Mouse (Mus musculus): Measurements from ENCODE around the gene Gucy2g. TPM values are rescaled to one million over a fixed set of nuclear protein-coding genes. Genes with fewer than 3 reads are reported as not detected.

The Gucy2g gene
- polyA plus RNA-seq, 1 experiment from 2014 or later, result not detected

DNA sequence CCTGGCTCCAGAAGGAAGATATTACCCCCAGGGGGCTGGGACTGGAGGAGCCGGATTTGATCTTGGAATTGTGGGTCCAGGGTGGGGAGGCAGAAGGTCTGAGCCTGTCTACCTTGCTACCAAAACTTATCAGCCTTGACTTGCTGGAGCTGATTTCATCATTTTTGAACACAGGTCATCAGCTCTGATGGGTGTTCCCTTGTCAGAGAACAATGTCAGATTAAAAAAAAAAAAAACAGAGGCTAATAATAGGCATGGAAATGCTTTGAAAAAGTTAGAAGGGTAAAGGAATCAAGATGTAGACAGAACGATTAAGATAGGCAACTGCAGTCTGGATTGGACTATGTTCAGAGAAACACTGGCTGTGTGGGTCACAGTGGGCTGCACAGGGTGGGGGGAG lies 49.4 kb downstream of the Gucy2g start:
- Histone ChIP-seq H3K4me2 (ENCODE audit: low read length) (no peak overlapping the region), H3K27ac (replicated peaks in 1 of 2; ENCODE audit: control insufficient read depth in 1 of 2, insufficient read depth in 1 of 2, low read depth in 2 of 2, low read length in 2 of 2) (no peak overlapping the region), H3K36me3 (ENCODE audit: control insufficient read depth, insufficient read depth, low read length) (no peaks in the 10 kb centered on the region), H3K4me3 (ENCODE audit: control insufficient read depth in 1 of 2, insufficient read depth in 1 of 2, low read depth in 1 of 2, low read length in 2 of 2) (no peak overlapping the region), H3K4me1 (ENCODE audit: control insufficient read depth in 2 of 2, insufficient read depth in 2 of 2, low read length in 2 of 2) (peaks cover 0 to 7% of the 10 kb centered on the region in 2 experiments; a peak in 1 of 4 replicates), H3K27me3 (ENCODE audit: control insufficient read depth, insufficient read depth, low read length) (no peaks in the 10 kb centered on the region), H3K9me3 (ENCODE audit: control insufficient read depth, low read length) (no peaks in the 10 kb centered on the region), H3K9ac (ENCODE audit: low read length) (no peak overlapping the region)
- 66% methylated on average over 2 of the region's 2 CpGs for WGBS
- no peak for ATAC-seq (ENCODE audit: insufficient number of reproducible peaks, insufficient read depth, low FRiP score, low read depth)

DNA sequence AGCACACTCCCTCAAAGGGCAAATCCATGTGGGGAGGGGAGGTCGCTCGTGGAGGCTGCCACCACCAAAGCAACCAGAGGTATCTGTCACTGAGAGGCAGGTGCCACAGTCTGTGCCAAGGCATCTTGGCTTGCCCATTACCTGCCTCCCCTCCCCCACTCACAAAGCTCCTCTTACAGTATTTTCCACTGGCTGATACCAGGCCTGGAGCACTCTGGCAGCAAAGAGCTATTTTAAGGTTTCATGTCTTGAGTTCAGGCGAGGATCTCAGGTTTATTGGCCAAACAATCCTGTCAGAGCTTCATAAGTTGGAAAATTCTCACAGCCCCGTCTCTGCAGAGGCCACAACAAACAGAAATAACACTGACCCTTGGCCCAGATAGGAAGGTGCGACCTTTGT lies 51.0 kb downstream of the Gucy2g start:
- Histone ChIP-seq H3K27me3 (ENCODE audit: control insufficient read depth, insufficient read depth, low read length) (no peaks in the 10 kb centered on the region), H3K4me3 (ENCODE audit: control insufficient read depth in 1 of 2, insufficient read depth in 1 of 2, low read depth in 1 of 2, low read length in 2 of 2) (no peak overlapping the region), H3K27ac (replicated peaks in 1 of 2; ENCODE audit: control insufficient read depth in 1 of 2, insufficient read depth in 1 of 2, low read depth in 2 of 2, low read length in 2 of 2) (no peak overlapping the region), H3K9me3 (ENCODE audit: control insufficient read depth, low read length) (no peaks in the 10 kb centered on the region), H3K36me3 (ENCODE audit: control insufficient read depth, insufficient read depth, low read length) (no peaks in the 10 kb centered on the region), H3K4me1 (ENCODE audit: control insufficient read depth in 2 of 2, insufficient read depth in 2 of 2, low read length in 2 of 2) (peaks cover 0 to 4% of the 10 kb centered on the region in 2 experiments; a peak in 1 of 4 replicates), H3K9ac (ENCODE audit: low read length) (no peak overlapping the region), H3K4me2 (ENCODE audit: low read length) (no peak overlapping the region)
- ATAC-seq (ENCODE audit: insufficient number of reproducible peaks, insufficient read depth, low FRiP score, low read depth), result no peak
- WGBS, result 53% methylated on average over 5 of the region's 5 CpGs

DNA sequence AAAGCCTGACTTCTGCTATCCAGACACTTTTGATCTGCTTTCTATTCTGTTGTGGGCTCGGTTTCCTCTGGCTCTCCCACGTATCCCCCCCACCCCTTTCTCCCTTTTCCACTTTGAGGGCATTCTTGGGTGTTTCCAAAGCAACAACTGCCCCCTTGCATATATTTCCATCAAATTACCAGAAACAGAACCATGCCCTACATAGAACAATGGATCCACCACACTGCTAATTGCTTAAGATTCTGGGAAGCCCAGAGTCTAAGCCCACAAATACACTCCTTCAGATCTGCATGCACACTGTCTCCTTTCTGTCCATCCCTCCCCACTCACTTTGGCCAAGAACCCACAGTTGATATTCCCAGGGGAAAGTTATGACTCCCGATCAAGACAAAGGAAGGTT lies 55.4 kb downstream of the Gucy2g start:
- no peak overlapping the region for H3K27ac ChIP-seq (replicated peaks in 1 of 2; ENCODE audit: control insufficient read depth in 1 of 2, insufficient read depth in 1 of 2, low read depth in 2 of 2, low read length in 2 of 2)
- ATAC-seq (ENCODE audit: insufficient number of reproducible peaks, insufficient read depth, low FRiP score, low read depth), result no peak
- no peak overlapping the region for H3K9ac ChIP-seq (ENCODE audit: low read length)
- H3K9me3 ChIP-seq (ENCODE audit: control insufficient read depth, low read length), result no peaks in the 10 kb centered on the region
- WGBS, result 60% methylated on average over 3 of the region's 3 CpGs
- peaks cover 0 to 4% of the 10 kb centered on the region in 2 experiments; a peak in 1 of 4 replicates for H3K4me1 ChIP-seq (ENCODE audit: control insufficient read depth in 2 of 2, insufficient read depth in 2 of 2, low read length in 2 of 2)
- H3K4me2 ChIP-seq (ENCODE audit: low read length), result no peak overlapping the region
- H3K4me3 ChIP-seq (ENCODE audit: control insufficient read depth in 1 of 2, insufficient read depth in 1 of 2, low read depth in 1 of 2, low read length in 2 of 2), result no peak overlapping the region
- no peaks in the 10 kb centered on the region for H3K27me3 ChIP-seq (ENCODE audit: control insufficient read depth, insufficient read depth, low read length)
- H3K36me3 ChIP-seq (ENCODE audit: control insufficient read depth, insufficient read depth, low read length), result no peaks in the 10 kb centered on the region

DNA sequence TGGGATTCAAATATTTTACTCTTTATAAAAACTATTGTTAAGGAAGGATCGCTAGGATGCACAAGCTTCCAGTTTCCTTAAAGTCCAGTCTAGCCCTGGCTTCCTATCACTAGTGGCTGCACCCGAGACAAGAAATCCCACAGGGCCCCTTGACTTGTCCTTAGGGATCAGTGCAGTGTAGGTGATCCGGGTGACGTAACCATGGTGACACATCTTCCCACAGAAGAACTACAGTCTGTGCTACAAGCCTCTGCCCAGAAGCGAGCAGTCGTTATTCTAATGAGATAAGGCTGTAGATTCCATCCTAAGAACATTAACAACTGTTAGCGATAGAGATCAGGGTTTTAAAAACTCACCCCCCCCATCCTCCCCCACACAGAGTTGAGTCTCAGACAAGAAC lies 56.0 kb downstream of the Gucy2g start:
- Histone ChIP-seq H3K9ac (ENCODE audit: low read length) (no peak overlapping the region), H3K4me3 (ENCODE audit: control insufficient read depth in 1 of 2, insufficient read depth in 1 of 2, low read depth in 1 of 2, low read length in 2 of 2) (no peak overlapping the region), H3K27me3 (ENCODE audit: control insufficient read depth, insufficient read depth, low read length) (no peaks in the 10 kb centered on the region), H3K4me1 (ENCODE audit: control insufficient read depth in 2 of 2, insufficient read depth in 2 of 2, low read length in 2 of 2) (peaks cover 0 to 2% of the 10 kb centered on the region in 2 experiments; a peak in 1 of 4 replicates), H3K9me3 (ENCODE audit: control insufficient read depth, low read length) (no peaks in the 10 kb centered on the region), H3K36me3 (ENCODE audit: control insufficient read depth, insufficient read depth, low read length) (no peaks in the 10 kb centered on the region), H3K27ac (replicated peaks in 1 of 2; ENCODE audit: control insufficient read depth in 1 of 2, insufficient read depth in 1 of 2, low read depth in 2 of 2, low read length in 2 of 2) (no peak overlapping the region), H3K4me2 (ENCODE audit: low read length) (no peak overlapping the region)
- 51% methylated on average over 7 of the region's 7 CpGs for WGBS
- ATAC-seq (ENCODE audit: insufficient number of reproducible peaks, insufficient read depth, low FRiP score, low read depth), result no peak

DNA sequence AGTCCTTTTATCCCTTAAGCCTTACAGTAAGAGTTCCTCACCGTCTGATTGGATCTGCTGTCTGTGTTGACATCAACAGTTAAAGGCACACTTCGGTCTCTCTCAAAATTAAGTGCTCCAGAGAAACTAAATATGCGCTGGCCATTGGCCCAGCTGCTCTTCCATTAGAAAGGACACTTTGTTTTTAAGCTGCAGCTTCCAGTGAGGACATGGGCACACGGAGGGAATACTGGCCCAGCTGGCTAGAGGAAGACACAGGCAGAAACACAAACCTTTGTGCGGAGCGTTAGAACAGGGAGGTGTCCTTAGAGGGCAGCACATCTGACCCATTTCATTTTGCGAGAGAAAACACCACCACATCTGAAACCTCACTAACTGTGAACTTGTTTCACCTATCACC lies 56.6 kb downstream of the Gucy2g start:
- no peak for ATAC-seq (ENCODE audit: insufficient number of reproducible peaks, insufficient read depth, low FRiP score, low read depth)
- no peaks in the 10 kb centered on the region for H3K4me1 ChIP-seq (ENCODE audit: control insufficient read depth in 2 of 2, insufficient read depth in 2 of 2, low read length in 2 of 2)
- no peak overlapping the region for H3K27ac ChIP-seq (replicated peaks in 1 of 2; ENCODE audit: control insufficient read depth in 1 of 2, insufficient read depth in 1 of 2, low read depth in 2 of 2, low read length in 2 of 2)
- H3K9ac ChIP-seq (ENCODE audit: low read length), result no peak overlapping the region
- no peaks in the 10 kb centered on the region for H3K9me3 ChIP-seq (ENCODE audit: control insufficient read depth, low read length)
- H3K27me3 ChIP-seq (ENCODE audit: control insufficient read depth, insufficient read depth, low read length), result no peaks in the 10 kb centered on the region
- no peak overlapping the region for H3K4me2 ChIP-seq (ENCODE audit: low read length)
- H3K4me3 ChIP-seq (ENCODE audit: control insufficient read depth in 1 of 2, insufficient read depth in 1 of 2, low read depth in 1 of 2, low read length in 2 of 2), result no peak overlapping the region
- 74% methylated on average over 7 of the region's 7 CpGs for WGBS
- no peaks in the 10 kb centered on the region for H3K36me3 ChIP-seq (ENCODE audit: control insufficient read depth, insufficient read depth, low read length)

DNA sequence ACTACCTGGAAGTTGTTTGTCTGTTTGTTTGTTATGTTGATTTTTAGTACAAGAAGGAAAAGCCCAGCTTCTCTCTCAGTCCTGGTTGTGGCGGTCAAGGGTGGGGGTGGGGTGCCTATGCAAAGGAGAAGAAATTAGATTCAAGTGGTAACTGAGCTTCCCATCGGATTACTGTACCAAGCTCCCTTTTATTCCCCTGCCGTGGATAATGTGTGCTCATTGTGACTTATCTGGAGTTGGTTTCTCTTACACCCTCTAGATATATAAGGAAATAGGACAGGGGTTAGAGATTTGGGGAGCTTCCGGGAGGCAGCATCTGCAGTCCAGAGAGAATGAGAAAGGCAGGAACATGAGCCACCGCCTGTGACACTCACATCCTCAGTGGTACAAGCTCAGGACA lies 60.6 kb downstream of the Gucy2g start, which contains the start of gene Tectb:
Gene Tectb, plus strand, starts transcription at position 301 of the 400 bp plus-strand sequence.
- WGBS, result 69% methylated on average over 5 of the region's 5 CpGs
- ATAC-seq (ENCODE audit: insufficient number of reproducible peaks, insufficient read depth, low FRiP score, low read depth), result no peak
- no peaks in the 10 kb centered on the region for H3K4me1 ChIP-seq (ENCODE audit: control insufficient read depth in 2 of 2, insufficient read depth in 2 of 2, low read length in 2 of 2)
- no peaks in the 10 kb centered on the region for H3K36me3 ChIP-seq (ENCODE audit: control insufficient read depth, insufficient read depth, low read length)
- no peak within 1 kb of the TSS for H3K4me3 ChIP-seq (ENCODE audit: control insufficient read depth in 1 of 2, insufficient read depth in 1 of 2, low read depth in 1 of 2, low read length in 2 of 2)
- no peaks in the 10 kb centered on the region for H3K27me3 ChIP-seq (ENCODE audit: control insufficient read depth, insufficient read depth, low read length)
- H3K9me3 ChIP-seq (ENCODE audit: control insufficient read depth, low read length), result no peaks in the 10 kb centered on the region
- H3K9ac ChIP-seq (ENCODE audit: low read length), result no peak within 1 kb of the TSS
- no peak within 1 kb of the TSS for H3K4me2 ChIP-seq (ENCODE audit: low read length)
- no peak within 1 kb of the TSS for H3K27ac ChIP-seq (replicated peaks in 1 of 2; ENCODE audit: control insufficient read depth in 1 of 2, insufficient read depth in 1 of 2, low read depth in 2 of 2, low read length in 2 of 2)

DNA sequence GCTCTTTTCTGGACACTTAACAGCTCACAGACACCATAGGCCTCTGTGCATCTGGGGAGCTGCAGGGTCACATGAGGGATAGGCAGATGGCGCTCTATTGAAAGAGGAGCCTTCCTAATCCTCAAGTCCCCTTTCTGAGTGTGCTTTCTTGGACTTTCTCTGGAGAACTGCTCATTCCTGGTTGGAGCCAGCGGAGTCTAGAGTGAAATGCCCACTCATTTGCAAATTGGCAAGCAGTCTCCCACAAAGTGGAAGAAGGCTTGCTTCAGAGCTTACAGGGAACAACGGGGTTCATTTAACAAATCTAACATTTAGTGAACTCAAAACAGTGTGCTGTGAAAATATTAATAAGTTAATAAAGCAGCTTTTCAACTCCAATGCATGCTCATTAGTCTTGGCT lies 63.9 kb downstream of the Gucy2g start:
- Histone ChIP-seq H3K4me1 (ENCODE audit: control insufficient read depth in 2 of 2, insufficient read depth in 2 of 2, low read length in 2 of 2) (no peaks in the 10 kb centered on the region), H3K9me3 (ENCODE audit: control insufficient read depth, low read length) (no peaks in the 10 kb centered on the region), H3K4me3 (ENCODE audit: control insufficient read depth in 1 of 2, insufficient read depth in 1 of 2, low read depth in 1 of 2, low read length in 2 of 2) (no peak overlapping the region), H3K36me3 (ENCODE audit: control insufficient read depth, insufficient read depth, low read length) (no peaks in the 10 kb centered on the region), H3K27me3 (ENCODE audit: control insufficient read depth, insufficient read depth, low read length) (no peaks in the 10 kb centered on the region), H3K27ac (replicated peaks in 1 of 2; ENCODE audit: control insufficient read depth in 1 of 2, insufficient read depth in 1 of 2, low read depth in 2 of 2, low read length in 2 of 2) (no peak overlapping the region), H3K4me2 (ENCODE audit: low read length) (no peak overlapping the region), H3K9ac (ENCODE audit: low read length) (no peak overlapping the region)
- 83% methylated on average over 3 of the region's 3 CpGs for WGBS
- ATAC-seq (ENCODE audit: insufficient number of reproducible peaks, insufficient read depth, low FRiP score, low read depth), result no peak

DNA sequence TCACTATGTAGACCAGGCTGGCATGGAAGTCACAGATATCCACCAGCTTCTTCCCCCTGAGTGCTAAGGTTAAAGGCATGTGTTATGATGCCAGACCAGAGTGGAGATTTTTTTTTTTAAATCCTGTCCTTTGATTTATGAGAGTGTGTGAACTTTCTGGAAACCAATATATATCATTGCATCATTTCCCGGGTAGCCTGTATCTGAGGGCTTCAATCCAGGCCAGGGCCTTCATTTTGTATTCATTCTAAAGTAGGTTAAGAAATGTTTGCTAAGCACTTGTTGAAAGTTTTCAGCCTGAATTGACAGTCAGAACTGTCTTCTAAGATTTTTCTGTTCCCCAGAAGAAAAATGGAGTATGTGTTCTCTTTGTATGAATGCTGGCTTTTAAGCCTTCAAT lies 69.5 kb downstream of the Gucy2g start:
- Histone ChIP-seq H3K27ac (replicated peaks in 1 of 2; ENCODE audit: control insufficient read depth in 1 of 2, insufficient read depth in 1 of 2, low read depth in 2 of 2, low read length in 2 of 2) (no peak overlapping the region), H3K27me3 (ENCODE audit: control insufficient read depth, insufficient read depth, low read length) (no peaks in the 10 kb centered on the region), H3K9ac (ENCODE audit: low read length) (no peak overlapping the region), H3K9me3 (ENCODE audit: control insufficient read depth, low read length) (peaks cover 6% of the 10 kb centered on the region), H3K36me3 (ENCODE audit: control insufficient read depth, insufficient read depth, low read length) (no peaks in the 10 kb centered on the region), H3K4me3 (ENCODE audit: control insufficient read depth in 1 of 2, insufficient read depth in 1 of 2, low read depth in 1 of 2, low read length in 2 of 2) (no peak overlapping the region), H3K4me2 (ENCODE audit: low read length) (no peak overlapping the region), H3K4me1 (ENCODE audit: control insufficient read depth in 2 of 2, insufficient read depth in 2 of 2, low read length in 2 of 2) (no peaks in the 10 kb centered on the region)
- 87% methylated on average over 1 of the region's 1 CpGs for WGBS
- no peak for ATAC-seq (ENCODE audit: insufficient number of reproducible peaks, insufficient read depth, low FRiP score, low read depth)

All from heart, embryonic 14.5 days (tissue).